Mouse (Mus musculus): ENCODE data around the gene Cdk9. TPM values are rescaled to one million over a fixed set of nuclear protein-coding genes. Genes with fewer than 3 reads are reported as not detected.
A peak's percentile ranks its signal among the peaks of the same experiment; 100 is the strongest.

Gene Cdk9
- polyA plus RNA-seq (2012; rRNA removed), result 112 and 115 TPM in 2 replicates

- DNase-seq (ENCODE audit: low read depth), result no peak
Observed at GRCm38 (mm10) chr2:32712934-32713817, at the start of gene Cdk9. Gene Cdk9 (minus strand): TSS chr2:32713076.

GRCm38 (mm10) chr2:32761859-32762258 is 49.0 kb upstream of the Cdk9 start:
- no peak for DNase-seq (ENCODE audit: low read depth)

GRCm38 (mm10) chr2:32761361-32761760 is 48.5 kb upstream of the Cdk9 start:
- DNase-seq (ENCODE audit: low read depth), result no peak

- DNase-seq (ENCODE audit: low read depth), result no peak
Observed at GRCm38 (mm10) chr2:32759001-32759400, 46.1 kb upstream of the Cdk9 start.

- no peak for DNase-seq (ENCODE audit: low read depth)
Observed at GRCm38 (mm10) chr2:32758503-32758902, 45.6 kb upstream of the Cdk9 start.

GRCm38 (mm10) chr2:32757056-32757845 is 44.4 kb upstream of the Cdk9 start, which contains the start of gene Tor2a:
Gene Tor2a (plus strand): TSS chr2:32757234.
- peak; percentile 68 for DNase-seq (ENCODE audit: low read depth)

- no peak for DNase-seq (ENCODE audit: low read depth)
Observed at GRCm38 (mm10) chr2:32756674-32757055, 43.8 kb upstream of the Cdk9 start.

GRCm38 (mm10) chr2:32752181-32752580 is 39.3 kb upstream of the Cdk9 start:
- no peak for DNase-seq (ENCODE audit: low read depth)

GRCm38 (mm10) chr2:32751665-32752033 is 38.8 kb upstream of the Cdk9 start:
- DNase-seq (ENCODE audit: low read depth), result no peak

- DNase-seq (ENCODE audit: low read depth), result no peak
Observed at GRCm38 (mm10) chr2:32750887-32751664, 38.2 kb upstream of the Cdk9 start.

GRCm38 (mm10) chr2:32750199-32750598 is 37.3 kb upstream of the Cdk9 start:
- DNase-seq (ENCODE audit: low read depth), result no peak

- DNase-seq (ENCODE audit: low read depth), result no peak
Observed at GRCm38 (mm10) chr2:32749082-32749481, 36.2 kb upstream of the Cdk9 start.

- no peak for DNase-seq (ENCODE audit: low read depth)
Observed at GRCm38 (mm10) chr2:32744272-32744982, 31.6 kb upstream of the Cdk9 start.

- no peak for DNase-seq (ENCODE audit: low read depth)
Observed at GRCm38 (mm10) chr2:32742173-32742531, 29.3 kb upstream of the Cdk9 start.

- no peak for DNase-seq (ENCODE audit: low read depth)
Observed at GRCm38 (mm10) chr2:32741273-32742172, 28.6 kb upstream of the Cdk9 start.

GRCm38 (mm10) chr2:32740916-32741272 is 28.0 kb upstream of the Cdk9 start, which contains the start of gene 6330409D20Rik:
Gene 6330409D20Rik (minus strand): TSS chr2:32741016.
- no peak for DNase-seq (ENCODE audit: low read depth)

- no peak for DNase-seq (ENCODE audit: low read depth)
Observed at GRCm38 (mm10) chr2:32739311-32739710, 26.4 kb upstream of the Cdk9 start.

- DNase-seq (ENCODE audit: low read depth), result no peak
Observed at GRCm38 (mm10) chr2:32737008-32737407, 24.1 kb upstream of the Cdk9 start.

- no peak for DNase-seq (ENCODE audit: low read depth)
Observed at GRCm38 (mm10) chr2:32736306-32736829, 23.5 kb upstream of the Cdk9 start.

- no peak for DNase-seq (ENCODE audit: low read depth)
Observed at GRCm38 (mm10) chr2:32734933-32735332, 22.1 kb upstream of the Cdk9 start.

Measured in gonadal fat pad, adult 2 months (tissue).